Mouse (Mus musculus): ENCODE measurements around the gene Atg9a.
"Not testable (repeated sequence)": the region's sequence is repeated elsewhere in the genome, so short reads cannot be mapped to it uniquely, and the experiment has no call there.

Gene Atg9a

GRCm38 (mm10) chr1:75191622-75192402, at the start of gene Atg9a, which contains the start of gene Ankzf1:
TSS of gene Atg9a (minus strand) at chr1:75192196.
TSS of gene Ankzf1 (plus strand) at chr1:75192151.
- DNase-seq (ENCODE audit: low spot score in 2 of 2) = peak; percentile 94

GRCm38 (mm10) chr1:75239591-75239990, 47.6 kb upstream of the Atg9a start:
- no peak for DNase-seq (ENCODE audit: low spot score in 2 of 2)

DNA sequence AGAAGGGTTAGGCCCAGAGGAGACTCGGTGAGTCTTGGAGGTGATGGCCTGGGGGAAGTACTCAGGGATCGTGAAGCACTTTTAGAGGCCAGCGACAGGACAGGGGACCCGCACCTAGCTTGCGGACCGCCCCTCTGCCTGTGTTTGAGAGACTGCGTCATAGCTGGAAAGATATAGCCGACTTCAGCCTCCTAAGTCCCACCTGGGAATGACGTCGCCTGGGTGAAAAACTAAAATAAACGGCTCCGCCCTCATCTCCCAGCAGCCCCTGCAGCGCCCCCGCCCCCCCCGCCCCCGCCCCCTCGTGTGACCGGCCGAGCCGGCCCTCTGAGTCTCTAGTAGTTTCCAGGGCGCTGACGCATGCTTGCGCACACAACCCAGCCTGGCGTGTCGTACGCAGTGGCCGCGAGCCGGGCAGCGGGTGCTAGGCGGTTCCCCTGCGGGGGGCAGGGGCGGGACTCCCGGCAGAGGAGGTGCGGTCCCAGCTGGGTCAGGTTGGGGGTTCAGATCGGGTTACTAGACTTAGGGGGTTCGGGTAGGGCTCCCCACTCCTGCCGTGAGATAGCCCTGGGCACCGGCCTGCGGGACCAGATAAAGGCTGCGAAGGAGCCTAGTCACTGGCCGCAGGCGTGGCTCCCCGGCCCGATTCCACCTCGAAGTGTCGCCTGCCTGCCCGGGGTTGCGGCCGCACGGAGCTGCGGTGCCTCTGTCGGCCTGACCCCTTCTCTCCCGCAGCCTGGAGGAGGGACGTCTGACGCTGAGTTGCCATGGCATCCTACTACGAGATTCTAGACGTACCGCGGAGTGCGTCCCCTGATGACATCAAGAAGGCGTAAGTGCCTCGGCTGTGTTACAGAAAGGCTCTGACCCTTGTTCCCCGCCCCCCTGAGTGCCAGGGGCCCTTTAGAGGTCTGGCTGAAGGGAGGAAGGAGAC, 44.4 kb upstream of the Atg9a start, which contains the start of gene Dnajb2:
TSS of gene Dnajb2 (plus strand) at position 290 of the 934 bp plus-strand sequence.
- DNase-seq (ENCODE audit: low spot score in 2 of 2) = peak; percentile 89 to 93

GRCm38 (mm10) chr1:75234606-75235005, 42.6 kb upstream of the Atg9a start:
- DNase-seq (ENCODE audit: low spot score in 2 of 2) = peak; percentile 76 to 83

- DNase-seq (ENCODE audit: low spot score in 2 of 2) = not testable (repeated sequence)
Observed at GRCm38 (mm10) chr1:75232489-75232888, 40.5 kb upstream of the Atg9a start.

DNA sequence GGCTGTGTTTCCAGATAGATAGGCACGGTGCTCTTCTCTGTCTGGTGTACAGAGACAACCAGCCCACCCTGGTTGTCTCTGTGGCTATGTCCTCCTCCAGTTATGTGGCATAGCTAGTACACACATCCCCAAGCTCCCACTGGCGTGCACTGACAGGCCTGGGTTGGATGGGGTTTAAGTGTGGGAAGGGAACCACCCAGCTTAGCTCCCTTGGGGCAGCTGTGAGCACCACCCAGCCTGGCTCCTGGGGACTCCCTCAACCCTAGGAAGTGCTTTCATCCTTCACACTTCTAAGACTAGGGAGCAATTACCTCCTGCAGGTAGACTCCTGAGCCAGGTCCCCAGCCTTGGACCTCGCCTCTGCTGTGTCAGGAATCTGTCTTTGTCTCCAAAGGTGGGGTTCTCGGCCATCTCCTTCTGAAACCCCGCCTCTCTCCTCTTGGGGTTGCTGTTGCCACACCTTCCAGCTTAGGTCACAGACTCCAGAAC, 39.7 kb upstream of the Atg9a start, which contains the start of gene A630095N17Rik:
TSS of gene A630095N17Rik (minus strand) at position 439 of the 489 bp plus-strand sequence.
- no peak for DNase-seq (ENCODE audit: low spot score in 2 of 2)

DNA sequence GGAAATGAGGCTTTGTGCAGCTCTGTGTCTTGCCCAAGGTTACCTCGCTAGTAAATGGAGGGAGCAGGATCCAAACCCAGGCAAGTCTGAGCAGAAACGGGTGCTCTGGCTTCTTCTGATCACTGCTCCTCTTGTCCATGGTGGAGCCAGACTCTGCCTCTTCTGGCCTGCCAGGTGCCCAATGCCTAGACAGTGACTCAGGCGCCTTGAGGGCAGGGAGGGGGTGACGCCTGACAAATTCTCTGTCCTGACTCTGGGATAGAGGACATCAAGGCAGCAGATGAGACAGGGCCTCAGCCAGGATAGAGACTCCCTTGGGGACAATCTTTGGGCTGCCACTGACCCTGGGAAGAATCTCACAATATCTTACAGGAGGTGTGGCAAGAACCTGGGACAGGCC, 39.2 kb upstream of the Atg9a start:
- no peak for DNase-seq (ENCODE audit: low spot score in 2 of 2)

- DNase-seq (ENCODE audit: low spot score in 2 of 2) = no peak
Observed at GRCm38 (mm10) chr1:75230335-75230994, 38.5 kb upstream of the Atg9a start.

- DNase-seq (ENCODE audit: low spot score in 2 of 2) = peak in 1 of 2 experiments; percentile 62
Observed at GRCm38 (mm10) chr1:75229158-75229557, 37.2 kb upstream of the Atg9a start.

DNA sequence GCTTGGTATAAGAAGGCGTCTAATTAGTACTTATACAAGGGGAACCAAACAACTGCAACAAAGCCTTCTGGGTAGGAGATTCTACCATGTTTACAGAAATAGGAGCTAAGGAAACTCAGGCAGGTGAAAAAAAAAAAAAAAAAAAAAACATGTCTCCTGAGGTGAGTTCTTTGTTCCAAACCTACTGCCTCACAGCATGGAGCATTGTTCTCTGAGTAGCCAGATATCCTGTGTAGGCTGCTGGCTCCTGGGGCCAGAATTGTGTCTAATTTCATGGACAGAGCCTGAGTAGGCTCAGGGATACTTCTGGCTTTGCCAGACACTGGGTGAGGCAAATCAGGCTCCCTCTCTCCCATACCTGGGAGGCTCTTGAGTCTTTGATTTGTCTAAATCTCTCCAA, 35.7 kb upstream of the Atg9a start:
- DNase-seq (ENCODE audit: low spot score in 2 of 2) = peak in 1 of 2 experiments; percentile 47

DNA sequence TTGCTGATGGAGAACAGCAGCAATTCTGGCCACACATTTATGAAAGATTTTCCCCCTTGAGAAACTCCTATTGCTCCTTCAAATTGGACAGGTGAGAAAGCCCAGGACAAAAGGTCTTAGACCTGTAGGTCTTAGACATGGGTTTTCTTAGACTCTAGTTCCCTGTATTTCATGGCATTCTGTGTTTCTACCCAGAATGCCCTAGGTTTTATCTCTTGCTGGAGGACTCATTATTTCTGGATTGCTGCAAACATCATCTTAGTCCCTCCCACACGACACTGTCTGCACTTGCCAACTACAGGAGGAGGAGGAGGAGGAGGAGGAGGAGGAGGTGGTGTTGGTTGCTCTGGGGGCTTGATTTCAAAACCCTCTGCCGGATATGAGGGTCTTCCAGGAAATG, 34.1 kb upstream of the Atg9a start:
- DNase-seq (ENCODE audit: low spot score in 2 of 2) = no peak

DNA sequence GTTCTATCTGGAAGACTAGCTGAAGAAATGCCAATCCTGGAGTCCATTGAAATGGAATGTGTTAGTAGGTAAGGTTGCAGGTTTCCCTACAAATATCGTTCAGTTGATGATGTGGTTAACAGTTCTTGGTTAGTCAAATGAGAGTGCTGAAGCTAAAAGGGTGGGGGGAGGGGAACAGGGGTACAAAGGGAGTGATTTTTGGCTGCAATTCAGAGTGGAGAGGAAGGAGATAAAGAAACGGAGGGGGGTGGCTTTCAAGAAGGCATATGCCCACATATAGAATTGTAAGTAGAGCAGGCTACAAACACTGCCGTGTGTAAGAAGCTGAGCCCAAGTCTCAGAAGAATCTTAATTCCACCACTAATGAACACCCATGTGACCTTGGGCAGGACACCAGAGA, 33.5 kb upstream of the Atg9a start:
- DNase-seq (ENCODE audit: low spot score in 2 of 2) = no peak

GRCm38 (mm10) chr1:75223532-75223931, 31.5 kb upstream of the Atg9a start:
- DNase-seq (ENCODE audit: low spot score in 2 of 2) = peak in 1 of 2 experiments; percentile 61

DNA sequence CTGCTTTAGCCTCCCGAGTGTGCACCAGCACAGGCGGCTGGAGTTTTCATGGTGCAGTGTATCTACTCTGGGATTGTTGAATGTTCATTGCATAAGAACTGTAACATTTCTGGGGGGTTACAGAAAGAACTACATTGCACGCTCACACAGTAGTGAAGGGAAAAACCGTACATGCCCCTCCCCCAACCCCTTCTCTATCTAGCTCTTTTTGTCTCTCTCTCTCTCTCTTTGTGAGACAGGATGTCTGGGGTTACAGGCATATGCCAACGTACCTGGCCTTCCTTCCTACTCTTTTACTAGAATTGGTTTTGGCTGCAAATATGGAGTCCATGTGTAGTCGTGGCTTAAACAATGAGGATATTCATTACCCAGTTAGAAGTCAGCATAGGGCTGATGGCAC, 30.9 kb upstream of the Atg9a start:
- peak in 1 of 2 experiments; percentile 44 for DNase-seq (ENCODE audit: low spot score in 2 of 2)

GRCm38 (mm10) chr1:75221538-75221937, 29.5 kb upstream of the Atg9a start:
- peak in 1 of 2 experiments; percentile 49 for DNase-seq (ENCODE audit: low spot score in 2 of 2)

- peak; percentile 60 to 77 for DNase-seq (ENCODE audit: low spot score in 2 of 2)
Observed at GRCm38 (mm10) chr1:75219531-75219930, 27.5 kb upstream of the Atg9a start, which contains the start of gene Tuba4a. TSS of gene Tuba4a (minus strand) at chr1:75219865.

DNA sequence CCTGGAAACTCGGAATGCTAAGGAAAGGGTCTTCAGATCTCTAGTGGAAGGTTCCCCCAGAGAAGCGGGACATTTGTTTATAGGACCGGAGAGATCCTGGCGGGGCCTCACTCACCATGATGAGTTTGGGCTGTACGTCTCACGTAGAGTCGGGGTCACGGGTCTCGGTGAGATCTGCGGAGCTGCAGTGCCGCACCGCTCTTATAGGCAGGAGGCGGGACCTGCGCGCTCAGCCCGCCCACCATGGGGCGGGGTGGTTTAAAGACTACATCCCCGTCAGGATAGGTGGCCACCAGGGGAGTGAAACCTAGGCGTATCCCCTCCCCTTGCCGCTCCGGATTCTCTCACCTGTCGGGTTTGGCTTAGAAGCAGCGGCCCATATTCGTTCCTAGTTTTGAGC, 27.1 kb upstream of the Atg9a start:
- DNase-seq (ENCODE audit: low spot score in 2 of 2) = peak; percentile 98 to 99

DNA sequence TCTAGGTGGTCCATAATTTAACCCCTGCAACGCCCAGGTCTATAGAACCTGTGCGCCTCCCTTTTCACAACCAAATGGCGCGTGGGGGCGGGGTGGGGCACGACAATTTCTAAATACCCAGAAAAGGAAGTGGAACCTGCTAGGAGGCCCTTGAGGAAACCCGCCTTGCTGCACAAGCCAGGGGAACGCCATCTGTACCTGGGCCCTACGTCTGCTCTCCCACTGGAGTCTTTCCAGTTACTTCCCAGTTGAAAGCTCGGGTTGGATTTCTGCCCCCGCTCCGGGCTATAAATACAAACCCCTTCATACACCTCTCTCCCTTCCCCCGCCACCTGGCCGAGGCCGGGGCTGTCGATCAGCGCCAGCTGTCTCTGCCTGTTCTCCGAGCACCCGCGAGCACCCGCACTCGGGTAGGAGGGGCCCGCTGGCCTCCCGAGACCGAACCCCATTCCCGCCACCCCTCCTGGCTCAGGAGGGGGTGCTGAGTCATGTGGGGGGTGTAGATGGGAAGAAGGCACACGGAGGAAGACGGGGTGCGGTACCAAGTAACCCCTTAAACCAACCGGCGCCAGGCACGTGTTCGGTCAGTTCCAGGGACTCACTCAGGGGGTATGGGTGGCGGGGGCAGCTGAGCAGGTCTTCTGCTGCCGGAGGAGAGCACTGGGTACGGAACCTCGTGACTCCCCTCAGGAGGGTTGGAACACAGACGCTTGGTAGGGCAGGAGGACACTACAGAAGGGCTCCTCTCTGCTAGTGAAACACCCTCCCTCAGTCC, 26.4 kb upstream of the Atg9a start:
- DNase-seq (ENCODE audit: low spot score in 2 of 2) = peak; percentile 72 to 87

DNA sequence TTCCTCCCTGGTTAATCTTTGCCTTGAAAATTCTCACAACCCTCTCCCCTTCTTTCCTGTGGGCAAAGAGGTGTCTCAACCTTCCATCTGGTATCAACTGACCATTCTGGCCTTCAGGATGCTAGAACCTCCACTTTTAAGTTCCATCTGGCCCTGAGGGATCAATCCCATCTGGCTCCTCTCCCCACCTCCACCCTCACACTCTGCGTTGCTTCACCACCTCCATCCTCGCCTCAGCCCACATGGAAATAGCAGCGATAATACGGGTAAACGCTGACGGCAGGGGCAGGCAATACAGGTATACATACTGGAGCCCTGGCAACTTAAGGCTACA, 25.9 kb upstream of the Atg9a start:
- DNase-seq (ENCODE audit: low spot score in 2 of 2) = no peak

GRCm38 (mm10) chr1:75216797-75217585, 25.0 kb upstream of the Atg9a start:
- DNase-seq (ENCODE audit: low spot score in 2 of 2) = peak; percentile 66 to 71
